13 mouse cellular contexts compared by ENCODE assay signal in genomic region chr5:37827626-37827950, GRCm38 (mm10). TPM values are rescaled to one million over a fixed set of nuclear protein-coding genes. Genes with fewer than 3 reads are reported as not detected.
DNase-seq lines count a peak whose midpoint lies in the region; ATAC-seq lines count a peak whose summit lies in the region.
"Had no signal": no experiment of that assay in that cellular context is flagged by ENCODE, and none has a peak within 500 bp of the region (broad histone marks: within the 10 kb centered on the region; RNA-seq: fewer than 3 reads in every experiment).

No protein-coding gene starts in this region.

- no peak overlapping the region for H3K9ac ChIP-seq in heart, embryonic 12.5 days
- no peak overlapping the region for H3K9ac ChIP-seq in midbrain, embryonic 11.5 days (ENCODE audit: low read length)
- H3K9ac ChIP-seq in midbrain, embryonic 16.5 days (ENCODE audit: low read depth, low read length): no peak overlapping the region
- no peak overlapping the region for H3K9ac ChIP-seq in hindbrain, embryonic 12.5 days
- no peak overlapping the region for H3K9ac ChIP-seq in neural tube, embryonic 13.5 days

- peaks cover 8% of the 10 kb centered on the region for H3K9me3 ChIP-seq in heart, embryonic 12.5 days (replicated peaks)
- H3K9me3 ChIP-seq in midbrain, embryonic 11.5 days (ENCODE audit: control insufficient read depth, low read length): no peaks in the 10 kb centered on the region; the same call in 1 of the 2 replicates
- H3K9me3 ChIP-seq in midbrain, embryonic 16.5 days (replicated peaks; ENCODE audit: control insufficient read depth, low read length, poor library complexity, severe bottlenecking): no peaks in the 10 kb centered on the region
- peaks cover 4% of the 10 kb centered on the region; the same call in 1 of the 2 replicates for H3K9me3 ChIP-seq in hindbrain, embryonic 12.5 days (replicated peaks)
- no peaks in the 10 kb centered on the region for H3K9me3 ChIP-seq in neural tube, embryonic 13.5 days

- peak overlapping the region; percentile 48 for H3K4me2 ChIP-seq in heart, embryonic 12.5 days
- peak overlapping the region; percentile 33 for H3K4me2 ChIP-seq in midbrain, embryonic 11.5 days
- H3K4me2 ChIP-seq in midbrain, embryonic 16.5 days (ENCODE audit: low read length): no peak overlapping the region
- peak overlapping the region; percentile 42 for H3K4me2 ChIP-seq in hindbrain, embryonic 12.5 days (replicated peaks)
- peak overlapping the region; percentile 33 for H3K4me2 ChIP-seq in neural tube, embryonic 13.5 days

- no peak overlapping the region for H3K4me3 ChIP-seq in heart, embryonic 12.5 days
- no peak overlapping the region for H3K4me3 ChIP-seq in midbrain, embryonic 11.5 days (ENCODE audit: low read depth, low read length)
- H3K4me3 ChIP-seq in midbrain, embryonic 16.5 days (ENCODE audit: low read depth, low read length): no peak overlapping the region
- peak overlapping the region; percentile 17; the same call in 1 of the 2 replicates for H3K4me3 ChIP-seq in hindbrain, embryonic 12.5 days
- no peak overlapping the region; the same call in 1 of the 2 replicates for H3K4me3 ChIP-seq in neural tube, embryonic 13.5 days
- H3K4me3 ChIP-seq: megakaryocyte, embryonic 14.5 days had no signal

- DNase-seq in heart, adult 11 months: no peak
- peak; percentile 97 for DNase-seq in midbrain, embryonic 11.5 days (ENCODE audit: low spot score, missing footprints)
- DNase-seq in spleen, postnatal 10 days (ENCODE audit: low spot score in 2 of 2): no peak
- DNase-seq: gastrocnemius, postnatal 10 days; kidney, postnatal 36 days; right cerebral cortex, postnatal 14 days; thymus, postnatal 25 days had no signal

- H3K27ac ChIP-seq in heart, embryonic 12.5 days (ENCODE audit: poor library complexity, severe bottlenecking): no peak overlapping the region
- H3K27ac ChIP-seq in midbrain, embryonic 11.5 days (ENCODE audit: low read depth, low read length): no peak overlapping the region
- H3K27ac ChIP-seq in midbrain, embryonic 16.5 days (ENCODE audit: low read length): no peak overlapping the region
- no peak overlapping the region for H3K27ac ChIP-seq in hindbrain, embryonic 12.5 days
- H3K27ac ChIP-seq in neural tube, embryonic 13.5 days (replicated peaks): no peak overlapping the region

- H3K36me3 ChIP-seq in heart, embryonic 12.5 days: no peaks in the 10 kb centered on the region
- no peaks in the 10 kb centered on the region for H3K36me3 ChIP-seq in midbrain, embryonic 11.5 days (ENCODE audit: control insufficient read depth, insufficient read depth, low read length)
- no peaks in the 10 kb centered on the region for H3K36me3 ChIP-seq in midbrain, embryonic 16.5 days (ENCODE audit: control insufficient read depth, insufficient read depth, low read length)
- no peaks in the 10 kb centered on the region for H3K36me3 ChIP-seq in hindbrain, embryonic 12.5 days
- H3K36me3 ChIP-seq in neural tube, embryonic 13.5 days: no peaks in the 10 kb centered on the region

- H3K27me3 ChIP-seq in heart, embryonic 12.5 days (replicated peaks): peaks cover 93% of the 10 kb centered on the region
- peaks cover 97% of the 10 kb centered on the region for H3K27me3 ChIP-seq in midbrain, embryonic 11.5 days (ENCODE audit: control insufficient read depth, insufficient read depth, low read length)
- H3K27me3 ChIP-seq in midbrain, embryonic 16.5 days (ENCODE audit: control insufficient read depth, insufficient read depth, low read depth, low read length): peaks cover 51% of the 10 kb centered on the region
- H3K27me3 ChIP-seq in hindbrain, embryonic 12.5 days: peaks cover 94% of the 10 kb centered on the region
- H3K27me3 ChIP-seq in neural tube, embryonic 13.5 days: peaks cover 98% of the 10 kb centered on the region

- WGBS in heart, embryonic 12.5 days: 2% methylated on average over 9 of the region's 9 CpGs
- WGBS in midbrain, embryonic 11.5 days: 0% methylated on average over 9 of the region's 9 CpGs
- under 1% methylated on average over 9 of the region's 9 CpGs for WGBS in midbrain, embryonic 16.5 days
- whole genome bisulfite sequencing in hindbrain, embryonic 12.5 days: under 1% methylated on average over 9 of the region's 9 CpGs
- WGBS in neural tube, embryonic 13.5 days: 0% methylated on average over 9 of the region's 9 CpGs

- no peak for ATAC-seq in heart, embryonic 12.5 days (ENCODE audit: insufficient number of reproducible peaks, low FRiP score)
- ATAC-seq in midbrain, embryonic 11.5 days (ENCODE audit: low FRiP score): no peak
- ATAC-seq in midbrain, embryonic 16.5 days: no peak
- no peak for ATAC-seq in hindbrain, embryonic 12.5 days (ENCODE audit: low FRiP score)
- ATAC-seq in neural tube, embryonic 13.5 days (ENCODE audit: low read depth): no peak; the same call in 1 of the 2 replicates
- ATAC-seq: inflammation-experienced regulatory T-cells, adult 6 months had no signal

- H3K4me1 ChIP-seq in heart, embryonic 12.5 days (replicated peaks): peaks cover 21% of the 10 kb centered on the region
- H3K4me1 ChIP-seq in midbrain, embryonic 11.5 days (ENCODE audit: control insufficient read depth, insufficient read depth, low read length): peaks cover 41% of the 10 kb centered on the region
- peaks cover 13% of the 10 kb centered on the region; the same call in 1 of the 2 replicates for H3K4me1 ChIP-seq in midbrain, embryonic 16.5 days (ENCODE audit: control insufficient read depth, insufficient read depth, low read length)
- peaks cover 45% of the 10 kb centered on the region for H3K4me1 ChIP-seq in hindbrain, embryonic 12.5 days
- H3K4me1 ChIP-seq in neural tube, embryonic 13.5 days (replicated peaks): peaks cover 53% of the 10 kb centered on the region

RNA-seq across cellular contexts. Expression of gene Msx1, which starts 3.2 kb away (rescaled TPM):
- 20.4 and 20.6 TPM in 2 replicates for polyA plus RNA-seq in heart, embryonic 12.5 days (2016; fragmentation: Nextera tagmentation; extraction: Ambion mirVana)
- 89.8 and 104 TPM in 2 replicates for polyA plus RNA-seq in midbrain, embryonic 11.5 days (2014; fragmentation: Nextera tagmentation; extraction: Ambion mirVana)
- 10.8 and 13.0 TPM in 2 replicates for polyA plus RNA-seq in midbrain, embryonic 16.5 days (2015; fragmentation: Nextera tagmentation; extraction: Ambion mirVana)
- polyA plus RNA-seq in hindbrain, embryonic 12.5 days (2016; fragmentation: Nextera tagmentation; extraction: Ambion mirVana): 95.6 and 118 TPM in 2 replicates
- 19.7 and 24.3 TPM in 2 replicates for polyA plus RNA-seq in neural tube, embryonic 13.5 days (2015; fragmentation: Nextera tagmentation; extraction: Ambion mirVana)
- polyA plus RNA-seq: inflammation-experienced regulatory T-cells, adult 6 months had no signal
